Mouse (Mus musculus) intestine, postnatal 0 days (tissue): Measurements from ENCODE around the gene Pear1. TPM values are rescaled to one million over a fixed set of nuclear protein-coding genes. Genes with fewer than 3 reads are reported as not detected.

Source experiments
- ATAC-seq: fragments of 200-750 bp; cut with Nextera tagmentation; 2 replicates; pipeline ENCODE4 v1.8.0; 2017; ENCODE audit warnings: mild to moderate bottlenecking, moderate TSS enrichment, moderate library complexity
- H3K27ac ChIP-seq: fragments of 300-500 bp; sonication (generic); 2 replicates; pipeline ENCODE4 v1.5.1; 2014; ENCODE audit warnings: mild to moderate bottlenecking, low read depth, low read length, moderate library complexity
- H3K27me3 ChIP-seq: fragments of 300-500 bp; sonication (generic); replicated peaks from 2 replicates; pipeline ENCODE4 v1.6.1; 2014; ENCODE audit warnings: low read length, mixed read lengths; ENCODE audit not compliant: control insufficient read depth, insufficient read depth
- H3K36me3 ChIP-seq: fragments of 300-500 bp; sonication (generic); 2 replicates; pipeline ENCODE4 v1.6.1; 2014; ENCODE audit warnings: mild to moderate bottlenecking, moderate library complexity; ENCODE audit not compliant: control insufficient read depth, insufficient read depth
- H3K4me1 ChIP-seq: fragments of 300-500 bp; sonication (generic); replicated peaks from 2 replicates; pipeline ENCODE4 v1.6.1; 2014; ENCODE audit warnings: antibody characterized with exemption, low read length, mixed read lengths; ENCODE audit not compliant: control insufficient read depth, insufficient read depth
- H3K4me2 ChIP-seq: fragments of 300-500 bp; sonication (generic); replicated peaks from 2 replicates; pipeline ENCODE4 v1.6.1; 2014; ENCODE audit warnings: low read depth, mild to moderate bottlenecking, moderate library complexity
- H3K4me3 ChIP-seq: fragments of 300-500 bp; sonication (generic); 2 replicates; pipeline ENCODE4 v1.5.1; 2014; ENCODE audit warnings: low read depth, low read length
- H3K9ac ChIP-seq: fragments of 300-500 bp; sonication (generic); 2 replicates; pipeline ENCODE4 v1.6.1; 2014; ENCODE audit warnings: mild to moderate bottlenecking, low read depth, low read length
- H3K9me3 ChIP-seq: fragments of 300-500 bp; sonication (generic); 2 replicates; pipeline ENCODE4 v1.6.1; 2016; ENCODE audit warnings: mixed run types; ENCODE audit not compliant: control insufficient read depth
- CTCF ChIP-seq: sonication (generic); IDR thresholded peaks from 2 replicates; pipeline ENCODE4 v1.5.1; 2016; ENCODE audit warnings: low read depth, mild to moderate bottlenecking, control low read depth, antibody characterized with exemption, moderate library complexity
- WGBS: fragments of 180-500 bp; shearing (Covaris S2); extraction: QIAGEN DNeasy Blood & Tissue Kit; methylation state at CpG from one replicate; pipeline ENCODE4 v1.1.7; 2014; 5-methylcytosine and 5-hydroxymethylcytosine counted together
- polyA plus RNA-seq: library from polyadenylated mRNA; unstranded; fragments of >200 nt; fragmentation: Nextera tagmentation; extraction: Ambion mirVana; gene quantifications from 2 replicates; pipeline ENCODE4 v1.2.1, GENCODE M21; 2015

Gene Pear1
- polyA plus RNA-seq, 1 experiment from 2014 or later = 7.7 TPM

GRCm38 (mm10) chr3:87770280-87770679 lies 53.8 kb downstream of the Pear1 start:
- peak; percentile 92 for TF ChIP-seq CTCF
- whole genome bisulfite sequencing = under 1% methylated on average over 4 of the region's 4 CpGs
- Histone ChIP-seq H3K9me3 (no peaks in the 10 kb centered on the region), H3K27me3 (no peaks in the 10 kb centered on the region), H3K4me1 (no peaks in the 10 kb centered on the region), H3K9ac (no peak overlapping the region), H3K4me3 (no peak overlapping the region), H3K4me2 (no peak overlapping the region), H3K36me3 (no peaks in the 10 kb centered on the region), H3K27ac (no peak overlapping the region)
- ATAC-seq = no peak

GRCm38 (mm10) chr3:87769506-87769905 lies 54.6 kb downstream of the Pear1 start:
- ATAC-seq = no peak
- Histone ChIP-seq H3K9me3 (no peaks in the 10 kb centered on the region), H3K27me3 (no peaks in the 10 kb centered on the region), H3K4me3 (no peak overlapping the region), H3K36me3 (no peaks in the 10 kb centered on the region), H3K27ac (no peak overlapping the region), H3K9ac (no peak overlapping the region), H3K4me1 (no peaks in the 10 kb centered on the region), H3K4me2 (no peak overlapping the region)
- 80% methylated on average over 8 of the region's 8 CpGs for WGBS
- TF ChIP-seq CTCF = no peak

DNA sequence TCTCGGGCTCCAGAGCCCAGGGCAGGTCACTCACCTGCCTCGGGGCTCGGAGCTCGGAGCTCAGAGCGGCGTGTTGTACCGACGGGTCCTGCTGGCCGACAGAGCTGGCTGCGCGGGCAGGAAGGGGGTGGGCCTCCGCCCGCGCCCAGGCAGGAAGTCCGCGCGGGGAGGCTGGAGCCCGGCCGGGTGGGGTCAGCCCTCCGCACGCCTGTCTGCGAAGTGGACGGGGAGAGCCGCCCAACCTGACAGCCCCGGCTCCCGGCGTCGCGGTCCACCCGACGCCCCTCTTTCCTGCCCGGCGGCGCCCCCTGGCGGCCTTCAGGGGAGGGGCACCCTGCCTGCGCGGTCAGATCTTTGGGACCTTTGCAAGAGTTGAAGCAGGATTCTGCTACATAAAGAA lies 55.3 kb downstream of the Pear1 start:
- WGBS = under 1% methylated on average over 36 of the region's 37 CpGs
- Histone ChIP-seq H3K9ac (peak overlapping the region; percentile 57), H3K4me3 (peak overlapping the region; percentile 50), H3K4me1 (0 out of 2 replicates have a peak, but pooled peaks cover 3% of the 10 kb centered on the region), H3K4me2 (peak overlapping the region; percentile 74), H3K9me3 (no peaks in the 10 kb centered on the region), H3K27me3 (no peaks in the 10 kb centered on the region), H3K27ac (0 out of 2 replicates have a peak overlapping the region, but pooled peaks have one; percentile 35), H3K36me3 (no peaks in the 10 kb centered on the region)
- peak; percentile 95 for TF ChIP-seq CTCF
- ATAC-seq = peak; percentile 70

DNA sequence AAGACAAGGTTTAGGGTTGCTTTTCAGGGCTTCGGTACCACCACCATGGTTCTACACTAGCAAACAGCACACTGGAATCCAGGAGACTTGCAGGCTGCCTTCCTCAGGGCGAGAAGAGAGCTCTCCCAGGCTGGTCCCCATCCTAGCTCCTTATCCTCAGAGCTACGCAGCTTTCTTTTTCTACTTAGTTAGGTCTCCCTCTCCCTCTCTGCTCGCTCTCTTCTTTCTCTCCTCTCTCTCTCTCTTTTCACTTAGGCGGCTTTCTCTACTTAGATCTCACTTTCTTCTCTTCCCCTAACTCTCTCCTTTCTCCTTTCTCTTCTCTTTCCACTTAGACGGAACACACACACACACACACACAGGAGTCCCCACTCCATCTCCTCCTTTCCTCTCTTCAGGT lies 55.7 kb downstream of the Pear1 start:
- Histone ChIP-seq H3K4me1 (0 out of 2 replicates have a peak, but pooled peaks cover 3% of the 10 kb centered on the region), H3K9me3 (no peaks in the 10 kb centered on the region), H3K4me2 (peak overlapping the region; percentile 74), H3K9ac (peak overlapping the region; percentile 57), H3K36me3 (no peaks in the 10 kb centered on the region), H3K27me3 (no peaks in the 10 kb centered on the region), H3K27ac (peak overlapping the region; percentile 35; the same call in 1 of the 2 replicates), H3K4me3 (peak overlapping the region; percentile 50)
- no peak for TF ChIP-seq CTCF
- WGBS = 51% methylated on average over 6 of the region's 6 CpGs
- no peak for ATAC-seq

DNA sequence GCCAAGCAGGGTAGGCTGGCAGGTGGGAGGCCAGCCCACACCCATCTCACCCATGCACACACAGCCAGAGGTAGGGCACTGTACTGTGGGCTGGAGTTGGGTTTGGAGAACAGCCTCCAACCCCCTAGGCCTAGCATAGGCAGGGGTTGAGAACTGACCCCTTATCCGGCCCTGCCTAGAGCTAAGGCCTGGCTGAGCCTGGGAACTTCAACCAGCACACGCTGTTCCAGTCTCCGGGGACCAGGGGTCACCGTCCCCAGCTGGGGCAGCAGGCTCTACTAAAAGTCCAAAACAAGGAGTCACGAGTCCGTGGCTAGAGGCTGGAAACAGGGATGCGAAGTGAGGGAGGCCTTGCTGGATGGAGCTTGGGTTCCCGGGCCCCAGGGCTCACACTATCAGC lies 56.3 kb downstream of the Pear1 start:
- Histone ChIP-seq H3K9ac (peak overlapping the region; percentile 57; the same call in 1 of the 2 replicates), H3K36me3 (no peaks in the 10 kb centered on the region), H3K4me2 (peak overlapping the region; percentile 74), H3K4me1 (0 out of 2 replicates have a peak, but pooled peaks cover 3% of the 10 kb centered on the region), H3K27me3 (no peaks in the 10 kb centered on the region), H3K27ac (0 out of 2 replicates have a peak overlapping the region, but pooled peaks have one; percentile 35), H3K4me3 (peak overlapping the region; percentile 50), H3K9me3 (no peaks in the 10 kb centered on the region)
- whole genome bisulfite sequencing = 69% methylated on average over 8 of the region's 8 CpGs
- TF ChIP-seq CTCF = no peak
- ATAC-seq = no peak

- ATAC-seq = no peak
- no peaks in the 10 kb centered on the region for H3K9me3 ChIP-seq
- no peak for TF ChIP-seq CTCF
- no peaks in the 10 kb centered on the region for H3K36me3 ChIP-seq
- WGBS = 67% methylated on average over 3 of the region's 3 CpGs
- no peak overlapping the region for H3K9ac ChIP-seq
- no peak overlapping the region for H3K4me3 ChIP-seq
- 0 out of 2 replicates have a peak overlapping the region, but pooled peaks have one; percentile 7 for H3K4me2 ChIP-seq
- no peaks in the 10 kb centered on the region for H3K27me3 ChIP-seq
- H3K4me1 ChIP-seq = 0 out of 2 replicates have a peak, but pooled peaks cover 3% of the 10 kb centered on the region
- H3K27ac ChIP-seq = no peak overlapping the region
Measured at GRCm38 (mm10) chr3:87766284-87766667, 57.8 kb downstream of the Pear1 start.
